Mouse (Mus musculus) lung, embryonic 15.5 days (tissue): ENCODE measurements around the gene Olfr828. TPM values are rescaled to one million over a fixed set of nuclear protein-coding genes. Genes with fewer than 3 reads are reported as not detected.

Experiments used
- ATAC-seq: fragments of 200-750 bp; cut with Nextera tagmentation; 2 replicates; pipeline ENCODE4 v1.8.0; 2017; ENCODE audit warnings: moderate number of reproducible peaks, borderline replicate concordance; ENCODE audit not compliant: low FRiP score, low TSS enrichment; ENCODE audit errors: extremely low read depth
- H3K27ac ChIP-seq: fragments of 300-500 bp; sonication (generic); 2 replicates; pipeline ENCODE4 v1.5.1; 2015; ENCODE audit warnings: moderate library complexity, mild to moderate bottlenecking, inconsistent platforms
- H3K27me3 ChIP-seq: fragments of 300-500 bp; sonication (generic); 2 replicates; pipeline ENCODE4 v1.6.1; 2015; ENCODE audit warnings: inconsistent platforms
- H3K36me3 ChIP-seq: fragments of 300-500 bp; sonication (generic); 2 replicates; pipeline ENCODE4 v1.6.1; 2015; ENCODE audit warnings: inconsistent platforms
- H3K4me1 ChIP-seq: fragments of 300-500 bp; sonication (generic); 2 replicates; pipeline ENCODE4 v1.6.1; 2015; ENCODE audit warnings: inconsistent platforms
- H3K4me2 ChIP-seq: fragments of 300-500 bp; sonication (generic); 2 replicates; pipeline ENCODE4 v1.6.1; 2015; ENCODE audit warnings: inconsistent platforms, mild to moderate bottlenecking, moderate library complexity
- H3K4me3 ChIP-seq: fragments of 300-500 bp; sonication (generic); 2 replicates; pipeline ENCODE4 v1.5.1; 2015; ENCODE audit warnings: mild to moderate bottlenecking, inconsistent platforms
- H3K9ac ChIP-seq: fragments of 300-500 bp; sonication (generic); 2 replicates; pipeline ENCODE4 v1.6.1; 2015; ENCODE audit warnings: inconsistent platforms
- H3K9me3 ChIP-seq: fragments of 300-500 bp; sonication (generic); 2 replicates; pipeline ENCODE4 v1.6.1; 2016; ENCODE audit warnings: inconsistent platforms
- WGBS: fragments of 180-500 bp; shearing (Covaris S2); methylation state at CpG from one replicate; pipeline ENCODE4 v1.1.7; 2015; 5-methylcytosine and 5-hydroxymethylcytosine counted together
- polyA plus RNA-seq: library from polyadenylated mRNA; unstranded; fragments of >200 nt; fragmentation: Nextera tagmentation; extraction: Ambion mirVana; gene quantifications from 2 replicates; pipeline ENCODE4 v1.2.1, GENCODE M21; 2015

Olfr828 gene
- polyA plus RNA-seq: not detected in 2 replicates

GRCm38 (mm10) chr9:18819426-18819825, at the start of gene Olfr828:
Olfr828 (minus strand) TSS chr9:18819526.
- ATAC-seq: no peak
- Histone ChIP-seq H3K4me3 (no peak within 1 kb of the TSS), H3K9me3 (no peaks in the 10 kb centered on the region), H3K9ac (no peak within 1 kb of the TSS), H3K27ac (no peak within 1 kb of the TSS), H3K36me3 (no peaks in the 10 kb centered on the region), H3K27me3 (no peaks in the 10 kb centered on the region), H3K4me1 (no peaks in the 10 kb centered on the region), H3K4me2 (no peak within 1 kb of the TSS)

- Histone ChIP-seq H3K4me3 (no peak within 1 kb of the TSS), H3K4me1 (no peaks in the 10 kb centered on the region), H3K4me2 (no peak within 1 kb of the TSS), H3K27me3 (no peaks in the 10 kb centered on the region), H3K27ac (no peak within 1 kb of the TSS), H3K36me3 (no peaks in the 10 kb centered on the region), H3K9me3 (no peaks in the 10 kb centered on the region), H3K9ac (no peak within 1 kb of the TSS)
- no peak for ATAC-seq
- WGBS: 31% methylated on average over 1 of the region's 1 CpGs
These were observed 35.3 kb upstream of the Olfr828 start, which contains the start of gene Olfr829 for GRCm38 (mm10) chr9:18854633-18855032. Olfr829 (plus strand) TSS chr9:18854933.

GRCm38 (mm10) chr9:18785316-18785715, 34.0 kb downstream of the Olfr828 start:
- Histone ChIP-seq H3K4me2 (no peak overlapping the region), H3K27ac (no peak overlapping the region), H3K4me3 (no peak overlapping the region), H3K9ac (no peak overlapping the region), H3K9me3 (no peaks in the 10 kb centered on the region), H3K27me3 (no peaks in the 10 kb centered on the region), H3K36me3 (no peaks in the 10 kb centered on the region), H3K4me1 (no peaks in the 10 kb centered on the region)
- ATAC-seq: no peak
- 60% methylated on average over 7 of the region's 7 CpGs for WGBS

GRCm38 (mm10) chr9:18779476-18779875, 39.9 kb downstream of the Olfr828 start:
- Histone ChIP-seq H3K9ac (no peak overlapping the region), H3K27ac (no peak overlapping the region), H3K27me3 (no peaks in the 10 kb centered on the region), H3K36me3 (no peaks in the 10 kb centered on the region), H3K4me2 (no peak overlapping the region), H3K4me3 (no peak overlapping the region), H3K4me1 (no peaks in the 10 kb centered on the region), H3K9me3 (no peaks in the 10 kb centered on the region)
- 62% methylated on average over 24 of the region's 24 CpGs for WGBS
- no peak for ATAC-seq

GRCm38 (mm10) chr9:18778981-18779380, 40.3 kb downstream of the Olfr828 start:
- no peak overlapping the region for H3K27ac ChIP-seq
- ATAC-seq: no peak
- H3K36me3 ChIP-seq: no peaks in the 10 kb centered on the region
- H3K4me3 ChIP-seq: no peak overlapping the region
- WGBS: 47% methylated on average over 1 of the region's 1 CpGs
- H3K4me1 ChIP-seq: no peaks in the 10 kb centered on the region
- no peak overlapping the region for H3K9ac ChIP-seq
- no peak overlapping the region for H3K4me2 ChIP-seq
- H3K27me3 ChIP-seq: no peaks in the 10 kb centered on the region
- H3K9me3 ChIP-seq: no peaks in the 10 kb centered on the region

Other genes with a start within 250 kb of the Olfr828 start
- 1.0 and 1.3 TPM in 2 replicates for gene Muc16, start 145.0 kb downstream of the Olfr828 start, polyA plus RNA-seq
- gene Olfr24, start 55.5 kb downstream of the Olfr828 start, polyA plus RNA-seq: not detected in 2 replicates
- not detected in 2 replicates for gene Olfr829, start 35.4 kb upstream of the Olfr828 start, polyA plus RNA-seq
- not detected in 2 replicates for gene Olfr830, start 55.2 kb upstream of the Olfr828 start, polyA plus RNA-seq
- gene Olfr832, start 117.6 kb upstream of the Olfr828 start, polyA plus RNA-seq: not detected in 2 replicates
- gene Olfr834, start 168.5 kb upstream of the Olfr828 start, polyA plus RNA-seq: not detected in 2 replicates
- not detected in 2 replicates for gene Olfr835, start 213.2 kb upstream of the Olfr828 start, polyA plus RNA-seq